Mouse (Mus musculus): ENCODE measurements around the gene Tmem164.

- TF ChIP-seq POLR2A (IDR thresholded peaks at IDR 0.05; ENCODE audit: borderline replicate concordance, low read depth, low read length) (no peak), CTCF (IDR thresholded peaks at IDR 0.05; ENCODE audit: low read depth, low read length) (no peak)
These were observed 105.2 kb downstream of the Tmem164 start for GRCm38 (mm10) chrX:142786160-142787052.
